Mouse (Mus musculus) liver, embryonic 14.5 days (tissue): ENCODE results near the gene Trmt61a.

Experiments
- CTCF ChIP-seq: IDR thresholded peaks from 2 replicates; pipeline ENCODE4 v1.5.1; 2016; ENCODE audit warnings: antibody characterized with exemption, low read depth, control low read depth
- EP300 ChIP-seq: IDR thresholded peaks from 2 replicates; pipeline ENCODE4 v1.6.1; 2016; ENCODE audit warnings: antibody characterized with exemption, low read depth

GRCm38 (mm10) chr12:111708181-111708580 lies 30.3 kb downstream of the Trmt61a start:
- TF ChIP-seq CTCF, result no peak
- TF ChIP-seq EP300, result no peak
